Mouse (Mus musculus): ENCODE measurements around the gene Mitd1. TPM values are rescaled to one million over a fixed set of nuclear protein-coding genes. Genes with fewer than 3 reads are reported as not detected.

The Mitd1 gene
- total and polyA plus RNA-seq, 3 experiments, result 20.9 to 23.0 TPM; not detected in 1

DNA sequence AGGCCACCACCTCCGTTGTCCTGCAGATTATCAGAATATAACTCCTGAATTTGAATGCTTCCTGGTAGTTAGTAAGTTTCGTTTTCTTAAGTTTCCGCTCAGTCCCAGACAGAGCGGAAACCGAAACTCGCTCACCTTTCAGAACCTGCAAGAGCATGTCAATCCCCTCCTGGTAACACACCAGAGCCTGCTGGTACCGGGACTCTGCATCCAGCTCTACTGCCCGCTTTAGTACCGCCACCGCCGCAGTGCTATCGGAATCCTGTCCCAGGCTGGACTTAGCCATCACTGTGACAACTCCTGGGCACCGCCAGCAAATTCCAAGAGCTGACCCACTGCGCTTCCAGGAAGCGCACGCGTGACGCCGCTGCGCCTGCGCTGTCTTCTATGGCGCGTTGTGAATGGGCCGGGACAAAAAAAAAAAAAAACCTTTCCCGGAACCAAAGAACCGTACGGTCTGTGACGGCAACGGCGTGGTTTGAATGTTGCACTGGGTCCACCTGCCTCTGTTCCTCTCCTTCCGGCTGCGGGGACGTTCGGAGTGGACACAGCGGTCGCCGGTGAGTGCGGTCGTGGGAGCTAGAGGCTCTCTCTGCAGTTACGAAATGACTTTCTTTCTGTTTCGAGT, at the start of gene Mitd1, which contains the start of gene Mrpl30 (continued):
- TF ChIP-seq MXI1 (IDR thresholded peaks at IDR 0.05; ENCODE audit: low read depth, low read length) (peak; percentile 95), SIN3A (IDR thresholded peaks at IDR 0.05; ENCODE audit: low read length) (peak; percentile 98), NRF1 (IDR thresholded peaks at IDR 0.05; ENCODE audit: insufficient read depth, low read depth, low read length, poor library complexity, severe bottlenecking) (peak; percentile 85), CHD2 (IDR thresholded peaks at IDR 0.05; ENCODE audit: low read length) (no peak)

DNA sequence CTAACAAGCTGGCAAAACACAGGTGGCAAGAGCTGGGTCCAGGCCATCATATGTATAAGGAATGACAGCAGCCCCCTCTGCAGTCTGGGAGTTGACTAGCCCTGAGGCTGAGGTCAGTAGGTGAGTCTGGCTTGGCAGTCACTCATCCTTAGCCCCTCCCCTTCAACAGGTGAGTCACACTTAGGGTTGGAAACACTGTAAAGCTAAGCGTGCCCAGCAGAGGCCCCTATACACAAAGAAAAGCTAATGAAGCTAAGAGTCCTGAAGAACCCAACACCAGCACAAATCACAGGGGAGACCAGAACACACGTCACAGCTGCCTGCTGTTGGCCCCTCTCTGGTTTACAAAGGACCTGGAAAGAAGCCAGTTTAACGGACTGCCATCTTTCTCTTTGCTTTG, 41.6 kb upstream of the Mitd1 start:
- no peaks in the 10 kb centered on the region for H3K36me3 ChIP-seq (ENCODE audit: control insufficient read depth in 1 of 2, insufficient read depth in 2 of 2, low read length in 2 of 2)
- peak; percentile 18 for DNase-seq (ENCODE audit: low read depth, low spot score)
- no peak for TF ChIP-seq GABPA (IDR thresholded peaks at IDR 0.05; ENCODE audit: low read depth, low read length)
- no peak for TF ChIP-seq MAX (IDR thresholded peaks at IDR 0.05; ENCODE audit: low read length)
- TF ChIP-seq E2F4 (IDR thresholded peaks at IDR 0.05; ENCODE audit: borderline replicate concordance, low read depth, low read length), result no peak
- peak; percentile 35 for TF ChIP-seq RAD21 (IDR thresholded peaks at IDR 0.05; ENCODE audit: low read depth, low read length)
- peak in 1 of 3 experiments; percentile 16; a peak in 1 of 6 replicates for TF ChIP-seq CTCF (IDR thresholded peaks at IDR 0.05 in 2 of 3, conservative IDR thresholded peaks at IDR 0.05 in 1 of 3; ENCODE audit: control insufficient read depth in 1 of 3, insufficient read depth in 1 of 3, low read depth in 2 of 3, low read length in 3 of 3, poor library complexity in 1 of 3, severe bottlenecking in 1 of 3)
- no peak for TF ChIP-seq MEF2A (IDR thresholded peaks at IDR 0.05; ENCODE audit: extremely low read depth, insufficient replicate concordance, low read depth, low read length, poor library complexity, severe bottlenecking)

DNA sequence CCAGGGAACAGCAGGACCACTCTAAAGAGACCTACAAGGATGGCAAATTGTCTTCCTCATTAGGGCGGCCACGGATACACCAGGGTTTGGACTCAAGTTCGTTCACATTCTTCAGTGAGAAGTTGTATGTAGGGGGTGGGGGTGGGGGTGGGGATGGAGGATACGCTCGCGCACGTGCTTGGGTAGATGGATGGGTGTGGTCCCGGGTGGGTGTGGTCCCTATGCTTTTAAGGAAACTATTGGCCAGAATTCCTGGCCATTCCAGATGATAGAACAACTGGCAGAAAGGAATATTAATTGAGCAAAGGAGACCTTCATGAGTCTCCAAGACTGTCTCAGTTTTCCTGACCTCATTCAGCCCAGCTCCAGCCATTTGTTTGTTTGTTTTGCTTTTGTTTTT, 35.8 kb upstream of the Mitd1 start:
- Histone ChIP-seq H3K27me3 (ENCODE audit: control insufficient read depth in 1 of 2, insufficient read depth in 2 of 2, low read length in 2 of 2) (peaks cover 2 to 3% of the 10 kb centered on the region in 2 experiments; a peak in 3 of 4 replicates), H3K79me2 (ENCODE audit: control insufficient read depth, insufficient read depth, low read length, poor library complexity) (no peaks in the 10 kb centered on the region), H3K9me3 (replicated peaks; ENCODE audit: insufficient read depth, low read length) (no peaks in the 10 kb centered on the region), H3K9ac (ENCODE audit: control insufficient read depth, low read depth, low read length, poor library complexity, severe bottlenecking) (no peak overlapping the region), H3K27ac (ENCODE audit: control insufficient read depth, low read depth, low read length) (no peak overlapping the region), H3K4me3 (ENCODE audit: control insufficient read depth in 1 of 2, insufficient read depth in 1 of 2, low read depth in 2 of 2, low read length in 2 of 2) (no peak overlapping the region), H3K36me3 (ENCODE audit: control insufficient read depth in 1 of 2, insufficient read depth in 2 of 2, low read length in 2 of 2) (no peaks in the 10 kb centered on the region), H3K4me1 (ENCODE audit: control insufficient read depth in 1 of 2, insufficient read depth in 2 of 2, low read length in 2 of 2) (no peaks in the 10 kb centered on the region)
- DNase-seq (ENCODE audit: low read depth, low spot score), result no peak
- TF ChIP-seq ZC3H11A (IDR thresholded peaks at IDR 0.05; ENCODE audit: low read depth, low read length) (no peak), POLR2AphosphoS2 (IDR thresholded peaks at IDR 0.05; ENCODE audit: low read length) (no peak), GATA1 (IDR thresholded peaks at IDR 0.05; ENCODE audit: low read depth, low read length) (no peak), NRF1 (IDR thresholded peaks at IDR 0.05; ENCODE audit: insufficient read depth, low read depth, low read length, poor library complexity, severe bottlenecking) (no peak), USF1 (IDR thresholded peaks at IDR 0.05; ENCODE audit: low read depth, low read length) (no peak), TBP (IDR thresholded peaks at IDR 0.05; ENCODE audit: low read depth, low read length) (no peak), CHD1 (IDR thresholded peaks at IDR 0.05; ENCODE audit: low read depth, low read length) (no peak), SMC3 (IDR thresholded peaks at IDR 0.05; ENCODE audit: low read depth, low read length) (no peak), POLR2A (IDR thresholded peaks at IDR 0.05; ENCODE audit: control insufficient read depth in 1 of 2, insufficient read depth in 1 of 2, low read depth in 1 of 2, low read length in 2 of 2, poor library complexity in 1 of 2) (no peak), CHD2 (IDR thresholded peaks at IDR 0.05; ENCODE audit: low read length) (no peak), SIN3A (IDR thresholded peaks at IDR 0.05; ENCODE audit: low read length) (no peak), CTCF (IDR thresholded peaks at IDR 0.05 in 2 of 3, conservative IDR thresholded peaks at IDR 0.05 in 1 of 3; ENCODE audit: control insufficient read depth in 1 of 3, insufficient read depth in 1 of 3, low read depth in 2 of 3, low read length in 3 of 3, poor library complexity in 1 of 3, severe bottlenecking in 1 of 3) (no peak), EP300 (IDR thresholded peaks at IDR 0.05; ENCODE audit: low read depth in 1 of 2, low read length in 2 of 2) (no peak)

More for the DNA sequence above, 41.6 kb upstream of the Mitd1 start:
- no peaks in the 10 kb centered on the region for H3K4me1 ChIP-seq (ENCODE audit: control insufficient read depth in 1 of 2, insufficient read depth in 2 of 2, low read length in 2 of 2)
- no peaks in the 10 kb centered on the region for H3K27me3 ChIP-seq (ENCODE audit: control insufficient read depth in 1 of 2, insufficient read depth in 2 of 2, low read length in 2 of 2)
- H3K4me3 ChIP-seq (ENCODE audit: control insufficient read depth in 1 of 2, insufficient read depth in 1 of 2, low read depth in 2 of 2, low read length in 2 of 2), result no peak overlapping the region
- H3K9me3 ChIP-seq (replicated peaks; ENCODE audit: insufficient read depth, low read length), result no peaks in the 10 kb centered on the region
- H3K79me2 ChIP-seq (ENCODE audit: control insufficient read depth, insufficient read depth, low read length, poor library complexity), result no peaks in the 10 kb centered on the region
- no peak overlapping the region for H3K27ac ChIP-seq (ENCODE audit: control insufficient read depth, low read depth, low read length)
- H3K9ac ChIP-seq (ENCODE audit: control insufficient read depth, low read depth, low read length, poor library complexity, severe bottlenecking), result no peak overlapping the region

Measured in MEL (cell line).